Comparison of ENCODE assay signal across 9 mouse cellular contexts in the genomic region with DNA sequence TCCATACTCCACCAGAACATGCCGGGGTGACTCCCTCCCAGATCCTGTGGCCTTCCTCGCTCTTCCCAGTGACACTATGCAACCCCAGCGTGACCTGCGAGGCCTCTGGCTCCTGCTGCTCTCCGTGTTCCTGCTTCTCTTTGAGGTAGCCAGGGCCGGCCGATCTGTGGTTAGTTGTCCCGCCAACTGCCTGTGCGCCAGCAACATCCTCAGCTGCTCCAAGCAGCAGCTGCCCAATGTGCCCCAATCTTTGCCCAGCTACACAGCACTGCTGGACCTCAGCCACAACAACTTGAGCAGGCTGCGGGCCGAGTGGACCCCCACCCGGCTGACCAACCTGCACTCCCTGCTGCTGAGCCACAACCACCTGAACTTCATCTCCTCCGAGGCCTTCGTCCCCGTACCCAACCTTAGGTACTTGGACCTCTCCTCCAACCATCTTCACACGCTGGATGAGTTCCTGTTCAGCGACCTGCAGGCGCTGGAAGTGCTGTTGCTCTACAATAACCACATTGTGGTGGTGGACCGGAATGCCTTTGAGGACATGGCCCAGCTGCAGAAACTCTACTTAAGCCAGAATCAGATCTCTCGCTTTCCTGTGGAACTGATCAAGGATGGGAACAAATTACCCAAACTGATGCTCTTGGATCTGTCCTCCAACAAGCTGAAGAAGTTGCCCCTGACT. TPM values are rescaled to one million over a fixed set of nuclear protein-coding genes. Genes with fewer than 3 reads are reported as not detected.
A peak's percentile ranks its signal among the peaks of the same experiment; 100 is the strongest.
DNase-seq lines count a peak whose midpoint lies in the region; ATAC-seq and TF ChIP-seq lines count a peak whose summit lies in the region.
"Had no signal": no experiment of that assay in that cellular context is flagged by ENCODE, and none has a peak within 500 bp of the region (broad histone marks: within the 10 kb centered on the region; RNA-seq: fewer than 3 reads in every experiment).

No protein-coding gene starts in this region.

- TF ChIP-seq CTCF in kidney, postnatal 0 days (IDR thresholded peaks at IDR 0.05; ENCODE audit: low read depth) = no peak
- TF ChIP-seq CTCF in thymus, adult 2 months (IDR thresholded peaks at IDR 0.05; ENCODE audit: borderline replicate concordance, control insufficient read depth, extremely low read depth, insufficient read depth, low read length, poor library complexity) = no peak

- WGBS in kidney, postnatal 0 days = 59% methylated on average over 20 of the region's 20 CpGs
- WGBS in embryonic facial prominence, embryonic 13.5 days = 53% methylated on average over 20 of the region's 20 CpGs
- WGBS in hindbrain, embryonic 14.5 days = 57% methylated on average over 20 of the region's 20 CpGs
- WGBS in midbrain, embryonic 15.5 days = 63% methylated on average over 20 of the region's 20 CpGs
- 34% methylated on average over 20 of the region's 20 CpGs for WGBS in thymus, adult 2 months

- H3K4me1 ChIP-seq in kidney, postnatal 0 days (replicated peaks; ENCODE audit: insufficient read depth, low read length) = peaks cover 8% of the 10 kb centered on the region
- peaks cover 14% of the 10 kb centered on the region for H3K4me1 ChIP-seq in embryonic facial prominence, embryonic 13.5 days
- peaks cover 17% of the 10 kb centered on the region for H3K4me1 ChIP-seq in hindbrain, embryonic 14.5 days (replicated peaks; ENCODE audit: control insufficient read depth, insufficient read depth, low read length)
- H3K4me1 ChIP-seq in midbrain, embryonic 15.5 days = peaks cover 30% of the 10 kb centered on the region
- peaks cover 10% of the 10 kb centered on the region for H3K4me1 ChIP-seq in thymus, adult 2 months (replicated peaks; ENCODE audit: control insufficient read depth, insufficient read depth, low read length)

- H3K9me3 ChIP-seq in kidney, postnatal 0 days (replicated peaks; ENCODE audit: low read length) = no peaks in the 10 kb centered on the region
- H3K9me3 ChIP-seq in embryonic facial prominence, embryonic 13.5 days = no peaks in the 10 kb centered on the region
- no peaks in the 10 kb centered on the region for H3K9me3 ChIP-seq in hindbrain, embryonic 14.5 days (ENCODE audit: control insufficient read depth, low read length)
- no peaks in the 10 kb centered on the region for H3K9me3 ChIP-seq in midbrain, embryonic 15.5 days

- no peaks in the 10 kb centered on the region for H3K36me3 ChIP-seq in kidney, postnatal 0 days (ENCODE audit: insufficient read depth, low read length)
- 0 out of 2 replicates have a peak, but pooled peaks cover 6% of the 10 kb centered on the region for H3K36me3 ChIP-seq in embryonic facial prominence, embryonic 13.5 days
- peaks cover 14% of the 10 kb centered on the region; the same call in 1 of the 2 replicates for H3K36me3 ChIP-seq in hindbrain, embryonic 14.5 days (replicated peaks; ENCODE audit: control insufficient read depth, insufficient read depth)
- H3K36me3 ChIP-seq in midbrain, embryonic 15.5 days (replicated peaks) = 0 out of 2 replicates have a peak, but pooled peaks cover 2% of the 10 kb centered on the region
- no peaks in the 10 kb centered on the region for H3K36me3 ChIP-seq in thymus, adult 2 months (ENCODE audit: control insufficient read depth, insufficient read depth, low read length)

- H3K27ac ChIP-seq in kidney, postnatal 0 days = no peak overlapping the region
- no peak overlapping the region for H3K27ac ChIP-seq in embryonic facial prominence, embryonic 13.5 days
- no peak overlapping the region for H3K27ac ChIP-seq in hindbrain, embryonic 14.5 days
- H3K27ac ChIP-seq in midbrain, embryonic 15.5 days = no peak overlapping the region
- no peak overlapping the region for H3K27ac ChIP-seq in thymus, adult 2 months (ENCODE audit: control insufficient read depth, insufficient read depth, low read length)

- H3K27me3 ChIP-seq in kidney, postnatal 0 days (ENCODE audit: insufficient read depth, low read length) = no peaks in the 10 kb centered on the region
- peaks cover 28% of the 10 kb centered on the region for H3K27me3 ChIP-seq in embryonic facial prominence, embryonic 13.5 days
- H3K27me3 ChIP-seq in hindbrain, embryonic 14.5 days (ENCODE audit: control insufficient read depth, insufficient read depth, low read length) = peaks cover 3% of the 10 kb centered on the region; the same call in 1 of the 2 replicates
- H3K27me3 ChIP-seq in midbrain, embryonic 15.5 days (replicated peaks) = 0 out of 2 replicates have a peak, but pooled peaks cover 3% of the 10 kb centered on the region
- H3K27me3 ChIP-seq in thymus, adult 2 months (ENCODE audit: control insufficient read depth, insufficient read depth, low read length) = no peaks in the 10 kb centered on the region; the same call in 1 of the 2 replicates

- H3K4me3 ChIP-seq in kidney, postnatal 0 days (replicated peaks; ENCODE audit: low read depth, low read length) = no peak overlapping the region
- peak overlapping the region; percentile 66 for H3K4me3 ChIP-seq in embryonic facial prominence, embryonic 13.5 days
- H3K4me3 ChIP-seq in hindbrain, embryonic 14.5 days (replicated peaks; ENCODE audit: low read length) = peak overlapping the region; percentile 73
- peak overlapping the region; percentile 89 for H3K4me3 ChIP-seq in midbrain, embryonic 15.5 days
- H3K4me3 ChIP-seq in thymus, adult 2 months (ENCODE audit: control insufficient read depth, insufficient read depth, low read length) = no peak overlapping the region

- H3K4me2 ChIP-seq in kidney, postnatal 0 days (ENCODE audit: low read length) = peak overlapping the region; percentile 98
- peak overlapping the region; percentile 91 for H3K4me2 ChIP-seq in embryonic facial prominence, embryonic 13.5 days
- peak overlapping the region; percentile 81 for H3K4me2 ChIP-seq in hindbrain, embryonic 14.5 days (replicated peaks)
- H3K4me2 ChIP-seq in midbrain, embryonic 15.5 days = peak overlapping the region; percentile 88

- DNase-seq in kidney, postnatal 0 days (ENCODE audit: low spot score) = no peak
- DNase-seq in kidney, adult 11 months = no peak
- DNase-seq in hindbrain, embryonic 14.5 days (ENCODE audit: low spot score) = no peak
- no peak for DNase-seq in embryo, embryonic 11 days
- DNase-seq in kidney, adult 8-10 months = no peak
- no peak for DNase-seq in thymus, adult 2 months

- no peak overlapping the region for H3K9ac ChIP-seq in kidney, postnatal 0 days (ENCODE audit: low read depth, low read length)
- H3K9ac ChIP-seq in embryonic facial prominence, embryonic 13.5 days = peak overlapping the region; percentile 73; the same call in 1 of the 2 replicates
- peak overlapping the region; percentile 79 for H3K9ac ChIP-seq in hindbrain, embryonic 14.5 days
- peak overlapping the region; percentile 88; the same call in 1 of the 2 replicates for H3K9ac ChIP-seq in midbrain, embryonic 15.5 days

- no peak for TF ChIP-seq POLR2A in thymus, adult 2 months (IDR thresholded peaks at IDR 0.05; ENCODE audit: control insufficient read depth, extremely low read depth, insufficient read depth, low read length, poor library complexity)

- peak; percentile 21; the same call in 1 of the 2 replicates for ATAC-seq in kidney, postnatal 0 days (replicated peaks; ENCODE audit: low FRiP score, low read depth)
- no peak for ATAC-seq in embryonic facial prominence, embryonic 13.5 days (ENCODE audit: insufficient number of reproducible peaks, insufficient read depth, low FRiP score, low TSS enrichment, low read depth)
- no peak; the same call in 1 of the 2 replicates for ATAC-seq in hindbrain, embryonic 14.5 days (ENCODE audit: low FRiP score)
- ATAC-seq in midbrain, embryonic 15.5 days (replicated peaks) = peak; percentile 31

RNA-seq across cellular contexts. Expression of gene Amigo1, which starts 1.1 kb away (rescaled TPM):
- polyA plus RNA-seq in kidney, postnatal 0 days (2015; fragmentation: Nextera tagmentation; extraction: Ambion mirVana) = 4.2 and 5.4 TPM in 2 replicates
- polyA plus RNA-seq in embryonic facial prominence, embryonic 13.5 days (2015; fragmentation: Nextera tagmentation; extraction: Ambion mirVana) = 4.0 and 4.5 TPM in 2 replicates
- polyA plus RNA-seq in hindbrain, embryonic 14.5 days (2014; fragmentation: Nextera tagmentation; extraction: Ambion mirVana) = 11.1 and 11.3 TPM in 2 replicates
- polyA plus RNA-seq in midbrain, embryonic 15.5 days (2015; fragmentation: Nextera tagmentation; extraction: Ambion mirVana) = 14.4 and 14.7 TPM in 2 replicates
- 10.8 and 11.2 TPM in 2 replicates for polyA plus RNA-seq in thymus, adult 2 months (2012; rRNA removed)

RNA-seq across cellular contexts. Expression of gene Cyb561d1, which starts 13.8 kb away (rescaled TPM):
- 3.1 and 3.4 TPM in 2 replicates for polyA plus RNA-seq in kidney, postnatal 0 days (2015; fragmentation: Nextera tagmentation; extraction: Ambion mirVana)
- polyA plus RNA-seq in embryonic facial prominence, embryonic 13.5 days (2015; fragmentation: Nextera tagmentation; extraction: Ambion mirVana) = 2.6 and 2.8 TPM in 2 replicates
- 2.4 and 2.7 TPM in 2 replicates for polyA plus RNA-seq in hindbrain, embryonic 14.5 days (2014; fragmentation: Nextera tagmentation; extraction: Ambion mirVana)
- polyA plus RNA-seq in midbrain, embryonic 15.5 days (2015; fragmentation: Nextera tagmentation; extraction: Ambion mirVana) = 4.1 and 4.6 TPM in 2 replicates
- polyA plus RNA-seq in thymus, adult 2 months (2012; rRNA removed) = 21.9 and 23.0 TPM in 2 replicates

RNA-seq across cellular contexts. Expression of gene Atxn7l2, which starts 23.5 kb away (rescaled TPM):
- polyA plus RNA-seq in kidney, postnatal 0 days (2015; fragmentation: Nextera tagmentation; extraction: Ambion mirVana) = 10.9 and 11.0 TPM in 2 replicates
- polyA plus RNA-seq in embryonic facial prominence, embryonic 13.5 days (2015; fragmentation: Nextera tagmentation; extraction: Ambion mirVana) = 22.0 and 27.1 TPM in 2 replicates
- polyA plus RNA-seq in hindbrain, embryonic 14.5 days (2014; fragmentation: Nextera tagmentation; extraction: Ambion mirVana) = 20.0 and 21.1 TPM in 2 replicates
- 26.4 and 26.8 TPM in 2 replicates for polyA plus RNA-seq in midbrain, embryonic 15.5 days (2015; fragmentation: Nextera tagmentation; extraction: Ambion mirVana)
- polyA plus RNA-seq in thymus, adult 2 months (2012; rRNA removed) = 38.0 and 38.8 TPM in 2 replicates

RNA-seq across cellular contexts. Expression of gene Gpr61, which starts 32.6 kb away (rescaled TPM):
- not detected in 2 replicates for polyA plus RNA-seq in kidney, postnatal 0 days (2015; fragmentation: Nextera tagmentation; extraction: Ambion mirVana)
- 0.15 and 0.20 TPM in 2 replicates for polyA plus RNA-seq in embryonic facial prominence, embryonic 13.5 days (2015; fragmentation: Nextera tagmentation; extraction: Ambion mirVana)
- 3.6 and 3.9 TPM in 2 replicates for polyA plus RNA-seq in hindbrain, embryonic 14.5 days (2014; fragmentation: Nextera tagmentation; extraction: Ambion mirVana)
- polyA plus RNA-seq in midbrain, embryonic 15.5 days (2015; fragmentation: Nextera tagmentation; extraction: Ambion mirVana) = 5.2 and 5.7 TPM in 2 replicates
- not detected in 2 replicates for polyA plus RNA-seq in thymus, adult 2 months (2012; rRNA removed)
- polyA plus RNA-seq: spleen, adult 2 months had no signal

RNA-seq across cellular contexts. Expression of gene Sypl2, which starts 39.2 kb away (rescaled TPM):
- polyA plus RNA-seq in kidney, postnatal 0 days (2015; fragmentation: Nextera tagmentation; extraction: Ambion mirVana) = 3.5 and 3.6 TPM in 2 replicates
- polyA plus RNA-seq in embryonic facial prominence, embryonic 13.5 days (2015; fragmentation: Nextera tagmentation; extraction: Ambion mirVana) = 0.48 and 0.58 TPM in 2 replicates
- polyA plus RNA-seq in hindbrain, embryonic 14.5 days (2014; fragmentation: Nextera tagmentation; extraction: Ambion mirVana) = 0.17 and 0.50 TPM in 2 replicates
- 0.27 and 0.70 TPM in 2 replicates for polyA plus RNA-seq in midbrain, embryonic 15.5 days (2015; fragmentation: Nextera tagmentation; extraction: Ambion mirVana)
- polyA plus RNA-seq in thymus, adult 2 months (2012; rRNA removed) = 0.40 and 0.62 TPM in 2 replicates

Comparison
In these comparisons a context has a peak if more than half of its experiments do, and no peak if none do; other contexts are left out.
1. ATAC-seq: peak in kidney, postnatal 0 days (single experiment) and midbrain, embryonic 15.5 days (single experiment); none in embryonic facial prominence, embryonic 13.5 days (single experiment) and hindbrain, embryonic 14.5 days (single experiment).
2. H3K4me3 ChIP-seq: peak in embryonic facial prominence, embryonic 13.5 days (single experiment), hindbrain, embryonic 14.5 days (single experiment) and midbrain, embryonic 15.5 days (single experiment); none in kidney, postnatal 0 days (single experiment) and thymus, adult 2 months (single experiment).
3. Peak in every context shown above with its lines, with median percentiles within 50 percentile points of each other: H3K4me2 ChIP-seq.